Mouse (Mus musculus) lung, adult 2 months (tissue): ENCODE measurements around the gene Hic2.

Experiments
- CTCF ChIP-seq: fragments of 200-500 bp; IDR thresholded peaks from 2 replicates; pipeline ENCODE4 v1.5.1; 2011; ENCODE audit warnings: mild to moderate bottlenecking, low read length, control low read depth; ENCODE audit not compliant: insufficient read depth
- POLR2A ChIP-seq: fragments of 200-500 bp; IDR thresholded peaks from 2 replicates; pipeline ENCODE4 v1.6.1; 2011; ENCODE audit warnings: low read depth, mild to moderate bottlenecking, control low read depth, low read length, borderline replicate concordance; ENCODE audit errors: extremely low read depth

DNA sequence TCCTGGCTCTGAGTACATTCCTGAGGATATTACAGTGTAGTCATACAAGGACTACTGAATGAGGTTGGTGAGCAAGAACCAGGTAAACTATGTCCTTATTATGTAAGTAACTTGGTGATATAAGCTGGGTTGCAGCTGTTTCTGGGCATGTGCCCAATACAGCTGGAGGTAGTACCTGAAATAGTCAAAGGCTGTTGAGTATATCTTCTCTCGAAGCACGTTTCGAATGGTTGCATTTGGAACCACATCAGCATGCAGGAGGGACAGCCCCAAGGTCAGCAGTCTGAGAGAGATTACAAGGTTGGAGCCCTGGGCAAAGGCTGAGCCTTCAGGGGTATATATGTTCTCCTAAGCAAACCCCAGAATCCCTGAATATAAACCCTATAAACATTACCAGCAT is 67.4 kb downstream of the Hic2 start:
- no peak for TF ChIP-seq CTCF
- no peak for TF ChIP-seq POLR2A
